Mouse (Mus musculus): Measurements from ENCODE around the gene Fam160b1.

The Fam160b1 gene

GRCm38 (mm10) chr19:57427756-57428438, 67.4 kb downstream of the Fam160b1 start:
- no peak for DNase-seq

- no peak for DNase-seq
Observed at GRCm38 (mm10) chr19:57428641-57429040, 68.2 kb downstream of the Fam160b1 start.

GRCm38 (mm10) chr19:57429926-57430325, 69.4 kb downstream of the Fam160b1 start:
- no peak for DNase-seq

GRCm38 (mm10) chr19:57431476-57431875, 71.0 kb downstream of the Fam160b1 start:
- DNase-seq = no peak

GRCm38 (mm10) chr19:57434024-57434423, 73.5 kb downstream of the Fam160b1 start:
- DNase-seq = no peak

- DNase-seq = no peak
Observed at GRCm38 (mm10) chr19:57436586-57437021, 76.1 kb downstream of the Fam160b1 start.

GRCm38 (mm10) chr19:57437042-57437441, 76.6 kb downstream of the Fam160b1 start:
- no peak for DNase-seq
